Mouse (Mus musculus) thymus, adult 2 months (tissue): Measurements from ENCODE around the gene Bckdha.

Source experiments
- CTCF ChIP-seq: fragments of 200-500 bp; IDR thresholded peaks from 2 replicates; pipeline ENCODE4 v1.5.1; 2012; ENCODE audit warnings: mild to moderate bottlenecking, control low read depth, low read length, moderate library complexity, borderline replicate concordance; ENCODE audit not compliant: control insufficient read depth, poor library complexity, insufficient read depth; ENCODE audit errors: extremely low read depth
- POLR2A ChIP-seq: fragments of 200-500 bp; IDR thresholded peaks from 2 replicates; pipeline ENCODE4 v1.6.1; 2012; ENCODE audit warnings: mild to moderate bottlenecking, low read length, control low read depth, moderate library complexity; ENCODE audit not compliant: control insufficient read depth, poor library complexity, insufficient read depth; ENCODE audit errors: extremely low read depth

DNA sequence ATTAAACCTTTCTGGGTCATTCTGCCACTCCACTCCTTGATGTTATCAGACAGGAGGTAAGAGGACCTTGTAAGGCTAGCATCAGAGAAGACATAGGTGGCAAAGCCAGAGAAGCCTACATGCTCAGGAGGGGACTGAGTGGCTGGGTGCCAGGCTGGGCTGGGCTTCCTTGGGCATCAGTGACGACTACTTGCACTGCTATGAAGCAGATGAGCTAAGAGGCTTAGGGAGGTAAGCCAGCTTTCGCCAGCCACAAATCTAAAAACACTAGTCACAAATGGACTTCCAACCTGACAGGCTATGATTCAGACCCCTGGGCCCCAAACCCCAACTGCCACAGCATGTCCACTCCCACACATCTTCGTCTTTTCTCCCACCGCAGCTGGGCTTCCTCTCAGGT is 14.2 kb downstream of the Bckdha start:
- TF ChIP-seq CTCF (no peak), POLR2A (no peak)
